Mouse (Mus musculus) gastrocnemius, postnatal 10 days (tissue): ENCODE measurements around the gene Abca17. TPM values are rescaled to one million over a fixed set of nuclear protein-coding genes. Genes with fewer than 3 reads are reported as not detected.

Experiments
- DNase-seq: peaks from one replicate; pipeline ENCODE4 v3.0.0; 2021; ENCODE audit warnings: mixed read lengths
- microRNA-seq, 2 experiments: library from miRNA; unstranded; fragments of <30 nt; microRNA quantifications; one replicate each; pipeline ENCODE4 v1.2.0; 2021
- total RNA-seq, 2 experiments: library from RNA; stranded (reverse); gene quantifications; 2 replicates each; pipeline ENCODE4 v1.2.3; 2021

The Abca17 gene
- total RNA-seq, 2 experiments from 2014 or later: 0.05 TPM; not detected in 1

GRCm38 (mm10) chr17:24236921-24237320, 113.9 kb downstream of the Abca17 start:
- DNase-seq: no peak

GRCm38 (mm10) chr17:24236479-24236878, 114.4 kb downstream of the Abca17 start:
- no peak for DNase-seq

GRCm38 (mm10) chr17:24227941-24228340, 122.9 kb downstream of the Abca17 start:
- DNase-seq: no peak

- no peak for DNase-seq
Observed at GRCm38 (mm10) chr17:24226721-24227120, 124.1 kb downstream of the Abca17 start.

- DNase-seq: no peak
Observed at GRCm38 (mm10) chr17:24225851-24226250, 125.0 kb downstream of the Abca17 start.

- DNase-seq: no peak
Observed at GRCm38 (mm10) chr17:24224741-24225140, 126.1 kb downstream of the Abca17 start.

GRCm38 (mm10) chr17:24223513-24223912, 127.4 kb downstream of the Abca17 start:
- no peak for DNase-seq

GRCm38 (mm10) chr17:24222653-24223052, 128.2 kb downstream of the Abca17 start:
- DNase-seq: no peak

GRCm38 (mm10) chr17:24220435-24221411, 130.1 kb downstream of the Abca17 start, which contains the start of gene Tedc2:
Gene Tedc2, minus strand, starts transcription at chr17:24220851.
- DNase-seq: peak; percentile 87

- no peak for DNase-seq
Observed at GRCm38 (mm10) chr17:24216836-24217235, 134.0 kb downstream of the Abca17 start.

Small RNA genes within 50 kb of the gene (microRNA-seq; reads per million reads assigned to microRNA genes)
- gene Gm24427 (0 reads per million in 2 experiments), gene Mir5134 (0 to 0.32 reads per million in 2 experiments), gene Mir6965 (0 to 0.64 reads per million in 2 experiments)

Other genes starting within 250 kb of the Abca17 start
- 10 to 100 TPM; 44.2 to 47.0 TPM for gene Pdpk1, start 200.1 kb downstream of the Abca17 start, total RNA-seq
- gene Amdhd2, start 187.3 kb downstream of the Abca17 start, total RNA-seq: 10 to 100 TPM; 12.0 to 16.6 TPM
- 100 to 1,000 TPM; 180 to 191 TPM for gene Atp6v0c, start 181.4 kb downstream of the Abca17 start, total RNA-seq
- 1 to 10 TPM; 5.8 to 8.9 TPM for gene Tbc1d24, start 145.5 kb downstream of the Abca17 start, total RNA-seq
- 1 to 10 TPM; 1.6 to 2.5 TPM for gene Ntn3, start 141.5 kb downstream of the Abca17 start, total RNA-seq
- 1 to 10 TPM; 2.5 to 4.0 TPM for gene Tedc2, start 130.2 kb downstream of the Abca17 start, total RNA-seq
- 1 to 10 TPM; 5.0 to 8.2 TPM for gene Ccnf, start 99.6 kb downstream of the Abca17 start, total RNA-seq
- gene Abca3, start 882 bp upstream of the Abca17 start, total RNA-seq: 10 to 100 TPM; 10.2 to 11.4 TPM
- gene Rnps1, start 63.5 kb upstream of the Abca17 start, total RNA-seq: 10 to 100 TPM; 59.1 to 67.5 TPM
- gene Eci1, start 75.6 kb upstream of the Abca17 start, total RNA-seq: 100 to 1,000 TPM; 147 to 161 TPM
- gene Dnase1l2, start 92.0 kb upstream of the Abca17 start, total RNA-seq: 1 to 10 TPM in 1 of 2 experiments, under 1 TPM in 1; 0.63 to 1.7 TPM
- 10 to 100 TPM; 10.8 to 17.3 TPM for gene E4f1, start 119.2 kb upstream of the Abca17 start, total RNA-seq
- gene Pgp, start 119.3 kb upstream of the Abca17 start, total RNA-seq: 10 to 100 TPM; 34.1 to 39.2 TPM
- under 1 TPM; 0.65 to 0.73 TPM for gene Bricd5, start 122.8 kb upstream of the Abca17 start, total RNA-seq
- gene Mlst8, start 128.0 kb upstream of the Abca17 start, total RNA-seq: 10 to 100 TPM; 10.8 to 12.1 TPM
- under 1 TPM; 0.56 to 0.68 TPM for gene Caskin1, start 137.5 kb upstream of the Abca17 start, total RNA-seq
- 10 to 100 TPM; 47.2 to 60.9 TPM for gene Traf7, start 176.9 kb upstream of the Abca17 start, total RNA-seq
- gene Rab26, start 183.1 kb upstream of the Abca17 start, total RNA-seq: under 1 TPM; 0.18 to 0.47 TPM
- 10 to 100 TPM; 34.6 to 49.1 TPM for gene Pkd1, start 198.8 kb upstream of the Abca17 start, total RNA-seq